Comparison of ENCODE assay signal across 8 mouse cellular contexts in genomic region chr4:140547488-140547887, GRCm38 (mm10).
A peak's percentile ranks its signal among the peaks of the same experiment; 100 is the strongest.
DNase-seq lines count a peak whose midpoint lies in the region; ATAC-seq and TF ChIP-seq lines count a peak whose summit lies in the region.

No protein-coding gene starts in this region.

- H3K27ac ChIP-seq in layer of hippocampus, adult 2 months = no peak overlapping the region
- no peak overlapping the region for H3K27ac ChIP-seq in forebrain, embryonic 15.5 days (replicated peaks)
- no peak overlapping the region for H3K27ac ChIP-seq in liver, adult 2 months (replicated peaks; ENCODE audit: insufficient read depth, low read depth, low read length)

- no peak overlapping the region for H3K9ac ChIP-seq in forebrain, embryonic 15.5 days (replicated peaks)
- no peak overlapping the region for H3K9ac ChIP-seq in liver, adult 2 months (ENCODE audit: low read depth, low read length)

- H3K36me3 ChIP-seq in forebrain, embryonic 15.5 days = peaks cover 40% of the 10 kb centered on the region
- peaks cover 13% of the 10 kb centered on the region for H3K36me3 ChIP-seq in liver, adult 2 months (ENCODE audit: control insufficient read depth, insufficient read depth, low read length)

- H3K4me3 ChIP-seq in layer of hippocampus, adult 2 months = no peak overlapping the region
- H3K4me3 ChIP-seq in forebrain, embryonic 15.5 days = no peak overlapping the region
- no peak overlapping the region for H3K4me3 ChIP-seq in liver, adult 2 months (ENCODE audit: insufficient read depth, low read depth, low read length)

- H3K4me1 ChIP-seq in forebrain, embryonic 15.5 days = 0 out of 2 replicates have a peak, but pooled peaks cover 6% of the 10 kb centered on the region
- no peaks in the 10 kb centered on the region for H3K4me1 ChIP-seq in liver, adult 2 months (ENCODE audit: control insufficient read depth, insufficient read depth, low read length)

- peak; percentile 51 for ATAC-seq in forebrain, embryonic 15.5 days (replicated peaks)

- no peaks in the 10 kb centered on the region for H3K9me3 ChIP-seq in forebrain, embryonic 15.5 days

- H3K27me3 ChIP-seq in forebrain, embryonic 15.5 days = no peaks in the 10 kb centered on the region
- no peaks in the 10 kb centered on the region for H3K27me3 ChIP-seq in liver, adult 2 months (ENCODE audit: control insufficient read depth, insufficient read depth, low read length)

- TF ChIP-seq POLR2A in liver, adult 2 months (IDR thresholded peaks at IDR 0.05; ENCODE audit: extremely low read depth, insufficient read depth, low read length) = no peak

- H3K79me2 ChIP-seq in liver, adult 2 months (ENCODE audit: control insufficient read depth, insufficient read depth, low read length) = no peaks in the 10 kb centered on the region

- peak; percentile 93 for TF ChIP-seq CTCF in layer of hippocampus, adult 2 months (conservative IDR thresholded peaks at IDR 0.05)
- TF ChIP-seq CTCF in liver, adult 2 months (IDR thresholded peaks at IDR 0.05; ENCODE audit: low read depth, low read length) = peak; percentile 92

- 34% methylated on average over 7 of the region's 7 CpGs for WGBS in forebrain, embryonic 15.5 days
- 15% methylated on average over 7 of the region's 7 CpGs for WGBS in liver, adult 2 months

- peak in 1 of 2 experiments; percentile 69 for DNase-seq in layer of hippocampus, adult 2 months (ENCODE audit: low spot score in 2 of 2)
- no peak for DNase-seq in layer of hippocampus, adult 9-10 months (ENCODE audit: low spot score)
- peak; percentile 81 for DNase-seq in cerebellum, adult 11 months
- peak; percentile 31 for DNase-seq in hindlimb bud, embryonic 11.5 days (ENCODE audit: extremely low spot score, low read depth, low spot score)
- DNase-seq in liver, adult 2 months (ENCODE audit: extremely low read depth, low read depth, low spot score) = peak; percentile 67
- DNase-seq in neural tube, embryonic 10.5 days (ENCODE audit: extremely low spot score, low spot score) = peak; percentile 70
- DNase-seq in thymus, postnatal 14 days = peak; percentile 62

- H3K4me2 ChIP-seq in forebrain, embryonic 15.5 days (replicated peaks) = no peak overlapping the region
